Mouse (Mus musculus) hematopoietic stem cell, adult 5-6 weeks (primary cell): ENCODE data around the gene Fam72a. TPM values are rescaled to one million over a fixed set of nuclear protein-coding genes. Genes with fewer than 3 reads are reported as not detected.

ENCODE experiments used
- ATAC-seq, 2 experiments: fragments of 125-278 bp in 1 of 2; replicated peaks in 1 of 2; 2 replicates each; pipeline ENCODE4 v1.8.0; 2016 to 2017; ENCODE audit warnings: inconsistent platforms in 2 of 2, mild to moderate bottlenecking in 2 of 2, moderate number of reproducible peaks in 2 of 2, low read depth in 1 of 2, moderate TSS enrichment in 1 of 2; ENCODE audit not compliant: low FRiP score in 2 of 2, poor library complexity in 2 of 2, severe bottlenecking in 2 of 2, insufficient read depth in 1 of 2, low TSS enrichment in 1 of 2
- total RNA-seq: library from RNA; stranded (forward); fragments of 172-1452, 232-1000 nt; gene quantifications from 2 replicates; pipeline ENCODE4 v1.2.3, GENCODE M21; 2017

The Fam72a gene
- total RNA-seq, 1 experiment from 2014 or later: 2.0 TPM

- no peak for ATAC-seq
Observed at GRCm38 (mm10) chr1:131525101-131525585, 2.6 kb upstream of the Fam72a start.

GRCm38 (mm10) chr1:131525586-131526271, 2.0 kb upstream of the Fam72a start:
- ATAC-seq: no peak

- peak; percentile 0 to 8; a peak in 3 of 4 replicates for ATAC-seq
Observed at GRCm38 (mm10) chr1:131526371-131527270, 1.1 kb upstream of the Fam72a start.

GRCm38 (mm10) chr1:131528081-131528507, 391 bp downstream of the Fam72a start:
- peak in 1 of 2 experiments; percentile 0; a peak in 1 of 4 replicates for ATAC-seq

- ATAC-seq: no peak
Observed at GRCm38 (mm10) chr1:131528561-131529166, 961 bp downstream of the Fam72a start.

GRCm38 (mm10) chr1:131539771-131540170, 12.1 kb downstream of the Fam72a start:
- ATAC-seq: no peak

- no peak for ATAC-seq
Observed at GRCm38 (mm10) chr1:131540795-131541194, 13.1 kb downstream of the Fam72a start.

- no peak for ATAC-seq
Observed at GRCm38 (mm10) chr1:131541431-131541830, 13.7 kb downstream of the Fam72a start.

- no peak for ATAC-seq
Observed at GRCm38 (mm10) chr1:131541903-131542302, 14.2 kb downstream of the Fam72a start.

- no peak for ATAC-seq
Observed at GRCm38 (mm10) chr1:131543886-131544565, 16.3 kb downstream of the Fam72a start.

- no peak for ATAC-seq
Observed at GRCm38 (mm10) chr1:131546798-131547690, 19.3 kb downstream of the Fam72a start.

GRCm38 (mm10) chr1:131548494-131549365, 21.0 kb downstream of the Fam72a start:
- no peak for ATAC-seq

GRCm38 (mm10) chr1:131551956-131552355, 24.3 kb downstream of the Fam72a start:
- no peak for ATAC-seq

- no peak for ATAC-seq
Observed at GRCm38 (mm10) chr1:131553428-131553827, 25.7 kb downstream of the Fam72a start.

- ATAC-seq: peak; percentile 94 to 95
Observed at GRCm38 (mm10) chr1:131555042-131555812, 27.5 kb downstream of the Fam72a start.
